Mouse (Mus musculus): ENCODE data around the gene Gm29776. TPM values are rescaled to one million over a fixed set of nuclear protein-coding genes. Genes with fewer than 3 reads are reported as not detected.

Gene Gm29776
- polyA plus RNA-seq (2016; fragmentation: Nextera tagmentation; extraction: Ambion mirVana): 0.16 and 0.21 TPM in 2 replicates

GRCm38 (mm10) chr14:54698733-54699132 is at the start of gene Gm29776:
TSS of gene Gm29776 (minus strand) at chr14:54698833.
- no peaks in the 10 kb centered on the region for H3K9me3 ChIP-seq (replicated peaks)
- H3K4me2 ChIP-seq (replicated peaks): no peak within 1 kb of the TSS
- peaks cover 5% of the 10 kb centered on the region; the same call in 1 of the 2 replicates for H3K27me3 ChIP-seq
- no peaks in the 10 kb centered on the region for H3K4me1 ChIP-seq
- H3K27ac ChIP-seq: no peak within 1 kb of the TSS
- peaks cover 11% of the 10 kb centered on the region; the same call in 1 of the 2 replicates for H3K36me3 ChIP-seq
- H3K9ac ChIP-seq: no peak within 1 kb of the TSS
- no peak within 1 kb of the TSS for H3K4me3 ChIP-seq
- 73% methylated on average over 4 of the region's 4 CpGs for WGBS
- no peak for ATAC-seq (ENCODE audit: low FRiP score)

- H3K9me3 ChIP-seq (replicated peaks): no peaks in the 10 kb centered on the region
- H3K4me1 ChIP-seq: no peaks in the 10 kb centered on the region
- H3K27me3 ChIP-seq: no peaks in the 10 kb centered on the region
- no peak overlapping the region for H3K4me3 ChIP-seq
- no peaks in the 10 kb centered on the region for H3K36me3 ChIP-seq
- no peak overlapping the region for H3K4me2 ChIP-seq (replicated peaks)
- no peak overlapping the region for H3K27ac ChIP-seq
- no peak overlapping the region for H3K9ac ChIP-seq
- 91% methylated on average over 9 of the region's 9 CpGs for WGBS
- no peak for ATAC-seq (ENCODE audit: low FRiP score)
Observed at GRCm38 (mm10) chr14:54746038-54746437, 47.4 kb upstream of the Gm29776 start.

GRCm38 (mm10) chr14:54744473-54744872 is 45.8 kb upstream of the Gm29776 start:
- ATAC-seq (ENCODE audit: low FRiP score): no peak
- Histone ChIP-seq H3K27me3 (no peaks in the 10 kb centered on the region), H3K9ac (no peak overlapping the region), H3K4me1 (no peaks in the 10 kb centered on the region), H3K4me3 (no peak overlapping the region), H3K9me3 (replicated peaks) (no peaks in the 10 kb centered on the region), H3K36me3 (no peaks in the 10 kb centered on the region), H3K27ac (no peak overlapping the region), H3K4me2 (replicated peaks) (no peak overlapping the region)
- WGBS: 68% methylated on average over 8 of the region's 8 CpGs

GRCm38 (mm10) chr14:54742375-54742774 is 43.7 kb upstream of the Gm29776 start:
- Histone ChIP-seq H3K27me3 (no peaks in the 10 kb centered on the region), H3K36me3 (no peaks in the 10 kb centered on the region), H3K4me1 (no peaks in the 10 kb centered on the region), H3K9ac (no peak overlapping the region), H3K27ac (no peak overlapping the region), H3K4me3 (no peak overlapping the region), H3K9me3 (replicated peaks) (no peaks in the 10 kb centered on the region), H3K4me2 (replicated peaks) (no peak overlapping the region)
- ATAC-seq (ENCODE audit: low FRiP score): no peak
- 73% methylated on average over 2 of the region's 2 CpGs for WGBS

- ATAC-seq (ENCODE audit: low FRiP score): no peak
- WGBS: 90% methylated on average over 6 of the region's 6 CpGs
- no peak overlapping the region for H3K4me2 ChIP-seq (replicated peaks)
Observed at GRCm38 (mm10) chr14:54741721-54742120, 43.1 kb upstream of the Gm29776 start.

GRCm38 (mm10) chr14:54737634-54738033 is 39.0 kb upstream of the Gm29776 start:
- Histone ChIP-seq H3K9ac (no peak overlapping the region), H3K36me3 (no peaks in the 10 kb centered on the region), H3K4me1 (no peaks in the 10 kb centered on the region), H3K9me3 (replicated peaks) (no peaks in the 10 kb centered on the region), H3K4me3 (no peak overlapping the region), H3K27ac (no peak overlapping the region), H3K4me2 (replicated peaks) (no peak overlapping the region), H3K27me3 (no peaks in the 10 kb centered on the region)
- WGBS: 70% methylated on average over 10 of the region's 10 CpGs
- ATAC-seq (ENCODE audit: low FRiP score): no peak

More at GRCm38 (mm10) chr14:54741721-54742120, 43.1 kb upstream of the Gm29776 start:
- H3K4me3 ChIP-seq: no peak overlapping the region
- H3K27ac ChIP-seq: no peak overlapping the region
- no peaks in the 10 kb centered on the region for H3K36me3 ChIP-seq
- no peaks in the 10 kb centered on the region for H3K4me1 ChIP-seq
- no peaks in the 10 kb centered on the region for H3K9me3 ChIP-seq (replicated peaks)
- no peaks in the 10 kb centered on the region for H3K27me3 ChIP-seq
- H3K9ac ChIP-seq: no peak overlapping the region

GRCm38 (mm10) chr14:54736555-54737552 is 38.2 kb upstream of the Gm29776 start:
- peak overlapping the region; percentile 46 for H3K27ac ChIP-seq
- H3K36me3 ChIP-seq: no peaks in the 10 kb centered on the region
- no peak for ATAC-seq (ENCODE audit: low FRiP score)
- no peaks in the 10 kb centered on the region for H3K4me1 ChIP-seq
- no peak overlapping the region for H3K4me3 ChIP-seq
- H3K9me3 ChIP-seq (replicated peaks): no peaks in the 10 kb centered on the region
- H3K27me3 ChIP-seq: no peaks in the 10 kb centered on the region
- H3K4me2 ChIP-seq (replicated peaks): no peak overlapping the region
- 68% methylated on average over 14 of the region's 14 CpGs for WGBS
- no peak overlapping the region for H3K9ac ChIP-seq

- no peaks in the 10 kb centered on the region for H3K4me1 ChIP-seq
- H3K27me3 ChIP-seq: no peaks in the 10 kb centered on the region
- no peaks in the 10 kb centered on the region for H3K36me3 ChIP-seq
- no peak overlapping the region for H3K9ac ChIP-seq
- no peak for ATAC-seq (ENCODE audit: low FRiP score)
- no peak overlapping the region for H3K4me2 ChIP-seq (replicated peaks)
- H3K9me3 ChIP-seq (replicated peaks): no peaks in the 10 kb centered on the region
- no peak overlapping the region for H3K27ac ChIP-seq
- 79% methylated on average over 4 of the region's 4 CpGs for WGBS
- H3K4me3 ChIP-seq: no peak overlapping the region
Observed at GRCm38 (mm10) chr14:54735221-54735620, 36.6 kb upstream of the Gm29776 start.

GRCm38 (mm10) chr14:54734004-54734403 is 35.4 kb upstream of the Gm29776 start:
- no peaks in the 10 kb centered on the region for H3K9me3 ChIP-seq (replicated peaks)
- 79% methylated on average over 4 of the region's 4 CpGs for WGBS
- ATAC-seq (ENCODE audit: low FRiP score): no peak
- H3K4me1 ChIP-seq: no peaks in the 10 kb centered on the region
- H3K36me3 ChIP-seq: no peaks in the 10 kb centered on the region
- no peak overlapping the region for H3K9ac ChIP-seq
- H3K27ac ChIP-seq: no peak overlapping the region
- no peak overlapping the region for H3K4me2 ChIP-seq (replicated peaks)
- H3K4me3 ChIP-seq: no peak overlapping the region
- no peaks in the 10 kb centered on the region for H3K27me3 ChIP-seq

- 93% methylated on average over 8 of the region's 8 CpGs for WGBS
Observed at GRCm38 (mm10) chr14:54732206-54732605, 33.6 kb upstream of the Gm29776 start.

GRCm38 (mm10) chr14:54730305-54730704 is 31.7 kb upstream of the Gm29776 start:
- ATAC-seq (ENCODE audit: low FRiP score): no peak
- no peaks in the 10 kb centered on the region for H3K27me3 ChIP-seq
- H3K27ac ChIP-seq: no peak overlapping the region
- no peaks in the 10 kb centered on the region for H3K9me3 ChIP-seq (replicated peaks)
- no peak overlapping the region for H3K4me3 ChIP-seq
- no peak overlapping the region for H3K4me2 ChIP-seq (replicated peaks)
- whole genome bisulfite sequencing: 94% methylated on average over 6 of the region's 6 CpGs
- H3K9ac ChIP-seq: no peak overlapping the region
- no peaks in the 10 kb centered on the region for H3K4me1 ChIP-seq
- no peaks in the 10 kb centered on the region for H3K36me3 ChIP-seq

More at GRCm38 (mm10) chr14:54732206-54732605, 33.6 kb upstream of the Gm29776 start:
- no peaks in the 10 kb centered on the region for H3K36me3 ChIP-seq
- H3K4me3 ChIP-seq: no peak overlapping the region
- no peak overlapping the region for H3K9ac ChIP-seq
- no peaks in the 10 kb centered on the region for H3K4me1 ChIP-seq
- H3K27me3 ChIP-seq: no peaks in the 10 kb centered on the region
- no peaks in the 10 kb centered on the region for H3K9me3 ChIP-seq (replicated peaks)
- H3K4me2 ChIP-seq (replicated peaks): no peak overlapping the region
- no peak overlapping the region for H3K27ac ChIP-seq
- ATAC-seq (ENCODE audit: low FRiP score): no peak

GRCm38 (mm10) chr14:54728823-54729653 is 30.4 kb upstream of the Gm29776 start:
- WGBS: 69% methylated on average over 13 of the region's 13 CpGs
- Histone ChIP-seq H3K4me1 (no peaks in the 10 kb centered on the region), H3K9ac (no peak overlapping the region), H3K9me3 (replicated peaks) (no peaks in the 10 kb centered on the region), H3K27ac (no peak overlapping the region), H3K4me2 (replicated peaks) (no peak overlapping the region), H3K36me3 (no peaks in the 10 kb centered on the region), H3K4me3 (no peak overlapping the region), H3K27me3 (no peaks in the 10 kb centered on the region)
- no peak for ATAC-seq (ENCODE audit: low FRiP score)

All from hindbrain, embryonic 12.5 days (tissue).